Mouse (Mus musculus) ES-Bruce4 (cell line): ENCODE measurements around the gene Arid2. TPM values are rescaled to one million over a fixed set of nuclear protein-coding genes. Genes with fewer than 3 reads are reported as not detected.

Source experiments
- H3K27ac ChIP-seq: 2 replicates; pipeline ENCODE4 v1.5.1; 2012; ENCODE audit warnings: low read length, inconsistent platforms; ENCODE audit not compliant: insufficient read depth
- H3K27me3 ChIP-seq: 2 replicates; pipeline ENCODE4 v1.6.1; 2012; ENCODE audit warnings: mild to moderate bottlenecking, low read length, inconsistent platforms; ENCODE audit not compliant: control insufficient read depth, poor library complexity, insufficient read depth, severe bottlenecking
- H3K36me3 ChIP-seq: 2 replicates; pipeline ENCODE4 v1.6.1; 2012; ENCODE audit warnings: inconsistent platforms, mild to moderate bottlenecking, low read length, moderate library complexity; ENCODE audit not compliant: control insufficient read depth, poor library complexity, insufficient read depth, severe bottlenecking
- H3K4me1 ChIP-seq: one replicate; pipeline ENCODE4 v1.8.1; 2011; ENCODE audit warnings: low read length; ENCODE audit not compliant: control insufficient read depth, insufficient read depth
- H3K4me3 ChIP-seq: 2 replicates; pipeline ENCODE4 v1.5.1; 2011; ENCODE audit warnings: low read depth, mild to moderate bottlenecking, low read length
- H3K9ac ChIP-seq: 2 replicates; pipeline ENCODE4 v1.6.1; 2012; ENCODE audit warnings: low read depth, mild to moderate bottlenecking, inconsistent platforms; ENCODE audit not compliant: poor library complexity, severe bottlenecking
- H3K9me3 ChIP-seq: replicated peaks from 2 replicates; pipeline ENCODE4 v1.6.1; 2012; ENCODE audit warnings: mild to moderate bottlenecking, low read length, inconsistent platforms; ENCODE audit not compliant: control insufficient read depth, poor library complexity, insufficient read depth, severe bottlenecking
- CTCF ChIP-seq: IDR thresholded peaks from one replicate; pipeline ENCODE4 v1.8.1; 2011; ENCODE audit warnings: low read depth, low read length
- EP300 ChIP-seq: IDR thresholded peaks from 2 replicates; pipeline ENCODE4 v1.6.1; 2011; ENCODE audit warnings: low read depth, low read length; ENCODE audit not compliant: insufficient read depth
- POLR2A ChIP-seq: IDR thresholded peaks from one replicate; pipeline ENCODE4 v1.8.1; 2011; ENCODE audit warnings: low read length; ENCODE audit not compliant: insufficient read depth
- polyA plus RNA-seq: library from polyadenylated mRNA; stranded (reverse); fragments of >200 nt; gene quantifications from 2 replicates; pipeline ENCODE4 v1.2.4, GENCODE M21; 2011; ENCODE audit warnings: low read depth; ENCODE audit not compliant: missing spikeins, insufficient read depth, insufficient read length

Arid2 gene
- polyA plus RNA-seq, 1 experiment: 81.5 TPM

DNA sequence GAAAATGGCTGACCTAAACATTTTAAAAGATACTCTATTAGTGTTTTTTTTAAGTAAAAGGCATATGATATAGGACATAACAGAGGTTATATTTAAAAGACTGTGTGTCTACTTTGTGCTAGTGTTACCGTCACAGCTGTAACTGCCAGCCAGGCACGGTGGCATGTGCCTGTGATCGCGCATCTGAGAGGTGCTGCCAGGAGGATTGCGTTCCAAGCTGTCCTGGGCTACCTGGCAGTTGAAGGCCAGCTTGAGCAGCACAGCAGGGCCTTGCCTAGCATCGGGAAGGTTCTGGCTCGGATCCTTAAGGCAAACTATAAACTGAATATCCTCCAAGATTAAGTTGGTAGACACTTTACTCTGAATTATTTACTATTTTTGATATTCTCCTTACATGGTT, 90.4 kb downstream of the Arid2 start:
- Histone ChIP-seq H3K9ac (no peak overlapping the region), H3K4me1 (no peaks in the 10 kb centered on the region), H3K27me3 (no peaks in the 10 kb centered on the region), H3K4me3 (no peak overlapping the region), H3K27ac (no peak overlapping the region), H3K36me3 (peaks cover 4% of the 10 kb centered on the region; the same call in 1 of the 2 replicates), H3K9me3 (no peaks in the 10 kb centered on the region)
- TF ChIP-seq POLR2A: no peak
- no peak for TF ChIP-seq CTCF
- no peak for TF ChIP-seq EP300

DNA sequence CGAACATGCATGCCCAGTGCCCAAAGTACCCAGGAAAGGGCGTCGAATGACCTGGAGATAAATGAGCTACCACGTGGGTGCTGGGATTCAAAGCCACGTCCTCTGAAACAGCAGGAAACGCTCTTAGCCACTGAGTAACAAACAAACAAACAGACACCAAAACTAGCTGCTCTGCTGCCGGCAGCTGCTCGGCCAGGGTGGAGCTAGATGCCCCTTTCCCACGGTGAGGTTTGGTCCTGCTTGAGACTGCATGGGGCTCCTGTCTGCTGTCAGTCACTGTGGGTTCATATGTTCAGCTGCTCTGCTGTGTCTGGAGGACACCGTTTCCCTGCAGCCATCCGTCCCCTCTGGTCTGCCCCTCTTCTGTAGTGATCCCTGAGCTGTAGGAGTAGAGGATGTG, 94.9 kb downstream of the Arid2 start:
- TF ChIP-seq EP300: no peak
- no peak for TF ChIP-seq POLR2A
- TF ChIP-seq CTCF: no peak
- Histone ChIP-seq H3K9ac (no peak overlapping the region), H3K36me3 (peaks cover 10% of the 10 kb centered on the region; the same call in 1 of the 2 replicates)

DNA sequence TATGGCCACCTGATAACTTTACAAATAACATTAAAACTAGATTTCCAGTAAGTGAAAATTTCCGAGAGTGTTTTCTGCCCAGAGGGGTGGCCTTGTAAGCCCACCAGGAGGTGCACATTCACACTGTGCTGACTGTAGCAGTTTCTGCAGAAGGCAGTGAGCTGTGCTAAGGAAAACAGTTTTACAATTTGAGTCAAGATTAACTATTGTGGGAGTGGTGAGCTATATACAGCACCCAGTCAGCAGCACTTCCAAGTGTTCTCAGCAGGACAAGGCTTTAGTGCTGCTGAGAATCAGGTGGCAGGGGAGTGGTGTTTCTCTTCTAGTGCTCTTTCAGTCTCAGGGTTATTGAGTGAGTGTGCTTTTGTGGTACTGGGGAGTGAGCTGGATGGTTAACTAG, 101.2 kb downstream of the Arid2 start:
- no peaks in the 10 kb centered on the region for H3K9me3 ChIP-seq
- no peak overlapping the region for H3K27ac ChIP-seq
- no peak overlapping the region for H3K4me3 ChIP-seq
- peaks cover 8% of the 10 kb centered on the region for H3K36me3 ChIP-seq
- H3K27me3 ChIP-seq: no peaks in the 10 kb centered on the region
- TF ChIP-seq EP300 (no peak), POLR2A (no peak), CTCF (no peak)
- H3K9ac ChIP-seq: no peak overlapping the region
- H3K4me1 ChIP-seq: no peaks in the 10 kb centered on the region

More for the DNA sequence above, 94.9 kb downstream of the Arid2 start:
- Histone ChIP-seq H3K27me3 (no peaks in the 10 kb centered on the region), H3K4me3 (no peak overlapping the region), H3K9me3 (no peaks in the 10 kb centered on the region), H3K27ac (no peak overlapping the region), H3K4me1 (no peaks in the 10 kb centered on the region)

DNA sequence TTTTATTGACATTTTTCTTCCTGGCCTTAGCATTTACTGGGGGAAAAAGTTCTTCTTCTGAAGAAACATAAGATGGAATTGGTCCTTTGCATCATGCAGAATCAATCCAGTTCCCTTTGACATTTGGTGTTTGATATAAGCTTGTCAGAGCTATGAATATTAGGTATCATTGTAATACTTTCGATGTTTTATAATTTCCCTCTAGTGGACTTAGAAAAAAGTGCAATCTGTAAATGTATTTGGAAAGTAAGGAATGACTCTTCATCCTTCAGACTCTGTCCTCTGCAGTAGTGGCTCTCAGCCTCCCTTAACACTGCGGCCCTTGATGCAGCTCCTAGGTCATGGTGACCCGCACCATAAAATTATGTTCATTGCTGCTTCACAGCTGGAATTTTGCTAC, 105.6 kb downstream of the Arid2 start:
- Histone ChIP-seq H3K36me3 (peaks cover 3% of the 10 kb centered on the region; the same call in 1 of the 2 replicates), H3K9ac (no peak overlapping the region), H3K4me3 (no peak overlapping the region), H3K27ac (no peak overlapping the region), H3K9me3 (no peaks in the 10 kb centered on the region), H3K27me3 (no peaks in the 10 kb centered on the region), H3K4me1 (no peaks in the 10 kb centered on the region)
- TF ChIP-seq POLR2A (no peak), CTCF (no peak), EP300 (no peak)

DNA sequence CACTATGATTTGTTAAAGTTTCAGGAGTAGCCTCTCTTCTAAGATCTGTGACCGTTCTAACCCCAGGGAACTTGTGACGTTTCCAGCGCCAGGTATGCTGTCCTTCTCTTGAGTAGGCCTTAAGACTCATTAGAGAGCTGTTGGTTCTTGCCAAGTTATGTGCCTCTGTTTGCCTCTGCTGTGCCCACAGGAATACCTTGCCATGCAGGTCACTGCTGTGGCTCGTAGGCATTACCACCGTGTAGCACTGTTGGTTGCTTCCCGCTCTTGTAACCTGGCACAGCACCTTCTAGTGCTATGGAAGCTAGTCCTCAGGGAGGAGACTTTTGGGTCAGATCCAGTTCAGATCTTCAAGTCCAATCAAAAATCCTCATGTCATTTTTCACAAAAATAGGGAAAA, 107.8 kb downstream of the Arid2 start:
- Histone ChIP-seq H3K27ac (no peak overlapping the region), H3K27me3 (no peaks in the 10 kb centered on the region), H3K9me3 (no peaks in the 10 kb centered on the region), H3K4me1 (no peaks in the 10 kb centered on the region), H3K36me3 (peaks cover 3% of the 10 kb centered on the region; the same call in 1 of the 2 replicates), H3K4me3 (no peak overlapping the region), H3K9ac (no peak overlapping the region)
- no peak for TF ChIP-seq CTCF
- no peak for TF ChIP-seq POLR2A
- TF ChIP-seq EP300: no peak

DNA sequence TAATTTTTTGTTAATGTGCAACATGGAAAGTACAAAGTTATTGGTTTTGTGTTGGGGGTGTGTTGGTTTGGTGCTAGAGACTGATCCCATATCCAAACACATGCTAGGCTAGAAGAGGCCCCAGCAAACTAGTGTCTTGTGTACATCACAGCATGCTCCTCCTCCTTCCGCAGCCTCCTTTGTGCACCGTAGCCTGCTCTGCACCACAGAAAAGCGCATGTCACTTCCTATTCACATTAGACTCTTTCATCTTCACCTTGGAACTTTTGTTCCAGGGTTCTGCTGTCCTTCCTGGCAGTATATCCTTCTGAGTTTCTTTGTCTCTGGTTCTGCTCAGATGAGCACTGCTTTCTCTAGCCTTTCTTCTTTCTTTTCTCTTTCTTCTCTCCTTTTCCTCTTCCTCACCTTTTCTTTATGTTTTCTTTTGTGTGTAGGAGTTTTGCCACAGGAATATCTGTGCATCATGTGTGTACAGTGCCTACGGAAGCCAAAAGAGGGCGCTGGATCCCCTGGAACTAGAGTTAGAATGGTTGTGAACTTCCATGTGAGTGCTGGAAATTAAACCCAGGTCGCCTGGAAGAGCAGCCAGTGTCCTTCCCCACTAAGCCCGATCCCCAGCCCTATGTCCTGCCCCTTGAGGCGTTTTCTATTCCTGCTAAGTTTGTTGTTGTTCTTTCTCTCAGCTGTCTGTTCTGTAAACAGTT, 109.5 kb downstream of the Arid2 start:
- H3K36me3 ChIP-seq: 0 out of 2 replicates have a peak, but pooled peaks cover under 1% of the 10 kb centered on the region

More for the DNA sequence above, 109.5 kb downstream of the Arid2 start:
- Histone ChIP-seq H3K27ac (no peak overlapping the region), H3K27me3 (no peaks in the 10 kb centered on the region), H3K4me3 (no peak overlapping the region), H3K9me3 (no peaks in the 10 kb centered on the region), H3K4me1 (no peaks in the 10 kb centered on the region), H3K9ac (no peak overlapping the region)
- peak; percentile 8 for TF ChIP-seq CTCF
- TF ChIP-seq EP300: no peak
